Mouse (Mus musculus): ENCODE results near the gene Samd9l. TPM values are rescaled to one million over a fixed set of nuclear protein-coding genes. Genes with fewer than 3 reads are reported as not detected.
"Not testable (repeated sequence)": the region's sequence is repeated elsewhere in the genome, so short reads cannot be mapped to it uniquely, and the experiment has no call there.

The Samd9l gene
- total and polyA plus RNA-seq, 2 experiments from 2014 or later: 1.3 to 2.3 TPM

DNA sequence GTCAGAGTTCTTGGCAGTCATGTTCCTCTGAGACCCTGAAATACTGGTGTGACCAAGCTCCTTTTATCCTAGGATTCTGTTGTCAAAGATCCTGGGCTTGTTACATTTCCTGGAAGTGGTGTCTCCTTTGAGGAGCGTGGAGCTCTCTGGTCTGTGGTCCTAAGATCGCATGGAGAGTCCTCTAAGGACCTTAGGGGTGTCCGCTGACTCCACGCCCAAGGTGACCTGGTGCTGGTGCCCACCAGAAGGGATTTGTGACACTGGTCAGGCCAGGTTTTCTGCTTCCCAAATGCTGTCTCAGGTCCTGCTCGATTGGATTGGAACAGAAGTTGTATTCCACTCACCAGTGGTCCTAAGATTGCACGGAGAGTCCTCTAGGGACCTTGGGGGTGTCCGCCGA is 29.8 kb downstream of the Samd9l start:
- Histone ChIP-seq H3K9me3 (ENCODE audit: low read length) (no peaks in the 10 kb centered on the region), H3K9ac (replicated peaks; ENCODE audit: low read length) (no peak overlapping the region), H3K36me3 (ENCODE audit: insufficient read depth, low read length) (no peaks in the 10 kb centered on the region), H3K4me1 (ENCODE audit: insufficient read depth, low read length) (no peaks in the 10 kb centered on the region), H3K4me2 (ENCODE audit: low read depth, low read length) (no peak overlapping the region), H3K27ac (no peak overlapping the region), H3K27me3 (ENCODE audit: insufficient read depth, low read length) (no peaks in the 10 kb centered on the region), H3K4me3 (ENCODE audit: low read length) (no peak overlapping the region)
- no peak for TF ChIP-seq CTCF (IDR thresholded peaks at IDR 0.05; ENCODE audit: low read depth)
- 80% methylated on average over 8 of the region's 8 CpGs for WGBS
- ATAC-seq (no peak), DNase-seq (ENCODE audit: low spot score) (no peak)

DNA sequence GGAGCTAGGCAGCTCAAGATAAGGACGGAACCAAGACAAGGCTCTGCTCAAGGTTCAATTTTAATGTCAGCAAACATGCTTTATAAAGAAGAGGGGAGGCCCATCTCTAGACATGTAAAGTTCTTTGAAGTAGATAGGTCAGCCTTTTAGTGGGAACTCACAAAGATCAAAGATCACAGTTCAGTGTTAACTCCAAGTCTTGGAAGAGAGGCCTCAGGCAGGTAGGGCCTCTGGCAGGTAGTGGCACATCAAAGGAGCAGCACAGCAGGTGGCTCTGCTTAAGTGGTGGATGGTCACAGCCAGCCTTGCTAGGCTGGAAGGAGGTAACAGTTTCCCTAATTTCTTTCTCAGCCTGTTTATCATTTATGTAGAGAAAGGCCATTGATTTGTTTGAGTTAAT is 33.8 kb downstream of the Samd9l start:
- H3K36me3 ChIP-seq (ENCODE audit: insufficient read depth, low read length): not testable (repeated sequence)

DNA sequence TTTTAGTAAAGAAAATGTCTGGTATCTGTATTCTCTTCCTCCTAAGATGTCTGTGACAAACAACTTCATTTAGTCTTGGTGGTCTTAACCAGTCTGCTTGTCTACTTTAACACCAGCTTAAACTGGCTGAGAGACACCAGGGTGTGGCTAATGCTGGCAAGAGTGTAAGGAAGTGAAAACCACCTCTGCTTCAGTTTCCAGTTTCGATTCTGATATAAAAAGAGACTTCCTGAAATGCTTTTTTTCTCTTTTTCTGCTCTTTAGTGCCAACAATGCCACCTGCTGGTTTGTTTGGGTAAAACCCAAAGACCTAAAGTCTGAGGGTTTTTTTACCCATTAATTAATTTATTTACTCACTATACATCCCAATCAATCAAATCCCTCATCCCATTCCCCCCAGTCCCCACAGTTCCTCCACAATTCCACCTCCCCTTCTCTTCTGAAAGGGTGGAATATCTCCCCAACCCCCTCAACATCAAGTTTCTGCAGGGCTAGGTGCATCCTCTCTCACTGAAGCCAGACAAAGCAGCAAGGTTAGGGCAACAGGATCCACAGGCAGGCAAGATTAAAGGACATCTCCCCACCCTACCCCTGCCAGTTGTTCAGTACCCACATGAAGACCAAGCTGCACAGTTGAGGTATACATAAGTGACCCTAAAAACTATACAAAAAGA is 53.3 kb downstream of the Samd9l start:
- H3K27me3 ChIP-seq (ENCODE audit: insufficient read depth, low read length); H3K9me3 ChIP-seq (ENCODE audit: low read length); H3K4me3 ChIP-seq (ENCODE audit: low read length); H3K4me1 ChIP-seq (ENCODE audit: insufficient read depth, low read length); H3K9ac ChIP-seq (replicated peaks; ENCODE audit: low read length); H3K36me3 ChIP-seq (ENCODE audit: insufficient read depth, low read length); H3K4me2 ChIP-seq (ENCODE audit: low read depth, low read length); H3K27ac ChIP-seq: not testable (repeated sequence)
- DNase-seq (ENCODE audit: low spot score) (peak; percentile 79), ATAC-seq (0 out of 2 replicates have a peak, but pooled peaks have one; percentile 47)
- peak; percentile 58 for TF ChIP-seq CTCF (IDR thresholded peaks at IDR 0.05; ENCODE audit: low read depth)
- WGBS: 11% methylated on average over 1 of the region's 1 CpGs

More for the DNA sequence above, 33.8 kb downstream of the Samd9l start:
- WGBS: 82% methylated on average over 1 of the region's 1 CpGs
- H3K4me2 ChIP-seq (ENCODE audit: low read depth, low read length); H3K4me1 ChIP-seq (ENCODE audit: insufficient read depth, low read length); H3K9ac ChIP-seq (replicated peaks; ENCODE audit: low read length); DNase-seq (ENCODE audit: low spot score); H3K27ac ChIP-seq; H3K9me3 ChIP-seq (ENCODE audit: low read length); ATAC-seq; H3K4me3 ChIP-seq (ENCODE audit: low read length); H3K27me3 ChIP-seq (ENCODE audit: insufficient read depth, low read length): not testable (repeated sequence)

DNA sequence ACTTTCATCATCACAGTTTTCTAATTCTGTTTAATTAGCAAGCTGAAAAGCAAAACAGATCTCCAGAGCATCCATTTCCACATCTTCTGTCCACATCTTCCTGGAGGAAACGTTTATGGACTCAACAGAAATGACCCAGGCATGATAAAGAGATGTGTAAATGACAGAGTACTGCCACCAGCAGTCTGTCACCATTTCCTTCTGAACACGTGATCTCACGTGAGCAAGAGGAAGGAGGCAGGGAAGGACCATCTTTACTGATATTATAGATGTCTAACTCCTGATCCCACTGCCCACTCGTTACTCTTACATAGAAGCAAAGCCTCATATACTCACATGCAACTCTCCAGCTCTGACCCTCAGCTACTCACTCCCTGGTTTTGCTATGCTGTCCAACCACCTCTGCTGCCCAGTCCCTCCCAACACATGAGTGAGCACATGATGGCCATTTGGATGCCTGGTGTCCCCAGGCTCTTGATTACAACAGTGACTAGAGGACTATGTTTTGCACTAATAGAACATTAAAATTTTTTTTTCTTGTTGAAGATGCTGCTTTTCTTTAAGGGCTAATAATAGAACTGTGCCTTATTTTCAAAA is 54.2 kb downstream of the Samd9l start:
- not testable (repeated sequence) for H3K4me2 ChIP-seq (ENCODE audit: low read depth, low read length); H3K4me3 ChIP-seq (ENCODE audit: low read length); H3K9ac ChIP-seq (replicated peaks; ENCODE audit: low read length); H3K4me1 ChIP-seq (ENCODE audit: insufficient read depth, low read length); ATAC-seq; H3K27me3 ChIP-seq (ENCODE audit: insufficient read depth, low read length); H3K9me3 ChIP-seq (ENCODE audit: low read length); DNase-seq (ENCODE audit: low spot score); H3K36me3 ChIP-seq (ENCODE audit: insufficient read depth, low read length); H3K27ac ChIP-seq
- 58% methylated on average over 2 of the region's 4 CpGs for WGBS

DNA sequence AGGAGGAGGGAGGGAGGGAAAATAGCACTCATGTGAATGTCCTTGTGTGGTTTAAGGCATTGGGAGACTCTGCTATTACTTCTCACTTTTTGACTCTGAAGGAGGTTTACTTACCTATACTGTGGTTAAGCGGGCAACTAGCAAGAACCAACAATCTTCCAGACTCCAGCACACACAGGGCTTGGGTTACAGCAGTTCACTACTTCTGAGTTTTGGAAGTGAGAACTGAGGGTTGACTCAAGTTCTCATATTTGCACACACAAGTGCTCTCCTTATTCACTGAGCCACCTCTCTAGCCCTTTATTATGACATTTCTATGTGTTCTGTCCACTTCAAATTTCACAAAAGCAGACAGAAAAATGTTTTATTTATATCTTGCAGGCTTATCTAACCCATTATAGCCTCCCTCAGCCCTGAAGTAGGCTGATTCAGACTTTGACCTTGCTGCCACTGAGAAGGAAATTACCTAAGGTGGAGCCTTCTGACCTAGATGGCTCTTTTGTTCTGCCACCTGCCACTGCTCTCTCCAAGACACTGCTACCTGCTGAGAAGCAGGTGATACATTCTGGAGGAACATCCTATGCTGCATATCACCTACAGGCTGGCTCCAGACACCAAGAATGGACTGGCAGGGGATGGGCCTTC is 55.6 kb downstream of the Samd9l start:
- not testable (repeated sequence) for H3K36me3 ChIP-seq (ENCODE audit: insufficient read depth, low read length); H3K27ac ChIP-seq; H3K4me2 ChIP-seq (ENCODE audit: low read depth, low read length); H3K4me1 ChIP-seq (ENCODE audit: insufficient read depth, low read length); ATAC-seq; H3K9me3 ChIP-seq (ENCODE audit: low read length); H3K4me3 ChIP-seq (ENCODE audit: low read length); H3K9ac ChIP-seq (replicated peaks; ENCODE audit: low read length); H3K27me3 ChIP-seq (ENCODE audit: insufficient read depth, low read length); DNase-seq (ENCODE audit: low spot score)
- WGBS: 85% methylated on average over 1 of the region's 1 CpGs

DNA sequence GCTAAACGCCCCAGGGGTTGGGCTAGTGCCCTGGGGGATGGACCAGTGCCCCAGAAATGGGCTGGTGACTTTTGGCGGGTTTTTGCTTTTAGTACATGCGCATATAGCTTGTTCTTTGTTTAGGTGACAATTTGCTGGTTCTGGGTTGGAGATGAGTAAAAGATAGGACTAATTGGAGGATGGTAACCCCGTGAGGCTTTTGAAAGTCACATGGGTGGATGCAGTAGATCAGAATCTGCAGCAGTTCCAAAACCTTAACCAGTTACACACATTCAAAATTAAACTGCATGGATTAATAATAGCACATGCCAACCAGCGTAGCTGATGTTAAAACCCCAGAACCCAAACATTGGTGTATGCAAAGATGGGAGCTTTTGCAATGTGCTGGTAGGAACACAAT is 57.9 kb downstream of the Samd9l start:
- WGBS: 44% methylated on average over 5 of the region's 5 CpGs
- Histone ChIP-seq H3K36me3 (ENCODE audit: insufficient read depth, low read length) (no peaks in the 10 kb centered on the region), H3K4me1 (ENCODE audit: insufficient read depth, low read length) (no peaks in the 10 kb centered on the region), H3K9ac (replicated peaks; ENCODE audit: low read length) (no peak overlapping the region), H3K27ac (no peak overlapping the region), H3K4me2 (ENCODE audit: low read depth, low read length) (peak overlapping the region; percentile 21; the same call in 1 of the 2 replicates), H3K9me3 (ENCODE audit: low read length) (no peaks in the 10 kb centered on the region), H3K4me3 (ENCODE audit: low read length) (no peak overlapping the region), H3K27me3 (ENCODE audit: insufficient read depth, low read length) (no peaks in the 10 kb centered on the region)
- DNase-seq (ENCODE audit: low spot score) (no peak), ATAC-seq (no peak)
- TF ChIP-seq CTCF (IDR thresholded peaks at IDR 0.05; ENCODE audit: low read depth): no peak

DNA sequence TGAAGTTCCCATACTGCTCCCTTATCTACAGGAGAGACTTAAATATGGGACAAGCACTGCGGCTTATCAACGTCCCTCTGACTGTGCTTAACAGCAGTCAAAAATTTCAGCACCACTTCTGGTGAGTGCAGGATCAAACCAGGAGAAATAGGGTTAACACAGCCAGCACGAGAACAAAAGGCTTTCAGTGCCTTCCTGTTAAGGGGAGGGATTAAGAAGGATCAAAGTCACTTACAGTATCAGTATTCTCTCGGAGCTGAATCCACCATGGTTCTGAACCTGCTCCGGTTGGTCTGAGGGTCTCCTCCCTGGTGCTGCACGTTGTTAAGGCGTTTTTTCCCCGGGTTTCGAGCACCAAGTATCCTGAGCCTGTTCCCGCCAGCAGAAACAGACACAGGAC is 58.4 kb downstream of the Samd9l start:
- not testable (repeated sequence) for H3K4me1 ChIP-seq (ENCODE audit: insufficient read depth, low read length); H3K9me3 ChIP-seq (ENCODE audit: low read length); H3K27me3 ChIP-seq (ENCODE audit: insufficient read depth, low read length); H3K36me3 ChIP-seq (ENCODE audit: insufficient read depth, low read length); DNase-seq (ENCODE audit: low spot score); H3K27ac ChIP-seq; H3K9ac ChIP-seq (replicated peaks; ENCODE audit: low read length)
- 0 out of 2 replicates have a peak, but pooled peaks have one; percentile 49 for ATAC-seq
- H3K4me2 ChIP-seq (ENCODE audit: low read depth, low read length): peak overlapping the region; percentile 21
- WGBS: 16% methylated on average over 10 of the region's 10 CpGs
- peak overlapping the region; percentile 1; the same call in 1 of the 2 replicates for H3K4me3 ChIP-seq (ENCODE audit: low read length)

DNA sequence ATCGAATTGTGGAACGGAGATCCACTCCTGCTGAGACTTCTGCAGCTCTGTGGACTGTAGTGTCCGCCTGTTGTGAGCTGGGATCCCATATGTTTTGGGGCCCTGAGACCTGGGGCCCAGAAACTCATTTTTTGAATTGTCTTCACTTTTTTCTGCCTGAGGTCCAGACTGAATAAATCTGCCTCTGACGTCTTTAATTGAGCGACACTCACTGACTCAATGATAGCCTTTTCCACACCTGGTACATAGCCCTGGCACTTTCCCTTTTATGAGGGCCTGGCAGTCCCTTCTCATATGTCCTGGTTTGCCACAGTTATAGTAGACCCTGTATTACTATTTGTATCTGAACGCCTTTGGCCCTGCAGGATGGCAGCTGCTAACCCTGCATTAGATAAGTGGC is 60.2 kb downstream of the Samd9l start:
- H3K4me1 ChIP-seq (ENCODE audit: insufficient read depth, low read length); H3K4me3 ChIP-seq (ENCODE audit: low read length); H3K27ac ChIP-seq; H3K9me3 ChIP-seq (ENCODE audit: low read length); ATAC-seq; H3K27me3 ChIP-seq (ENCODE audit: insufficient read depth, low read length); DNase-seq (ENCODE audit: low spot score); H3K36me3 ChIP-seq (ENCODE audit: insufficient read depth, low read length); H3K9ac ChIP-seq (replicated peaks; ENCODE audit: low read length); H3K4me2 ChIP-seq (ENCODE audit: low read depth, low read length): not testable (repeated sequence)
- 84% methylated on average over 5 of the region's 6 CpGs for WGBS
